Mouse (Mus musculus): ENCODE results near the gene Eif5a.
"Not testable (repeated sequence)": the region's sequence is repeated elsewhere in the genome, so short reads cannot be mapped to it uniquely, and the experiment has no call there.

Eif5a gene

GRCm38 (mm10) chr11:69945997-69946891 is 24.5 kb upstream of the Eif5a start:
- no peak for DNase-seq

GRCm38 (mm10) chr11:69945216-69945615 is 23.5 kb upstream of the Eif5a start:
- DNase-seq, result no peak

- DNase-seq, result no peak
Measured at GRCm38 (mm10) chr11:69940962-69941361, 19.2 kb upstream of the Eif5a start.

GRCm38 (mm10) chr11:69939731-69940130 is 18.0 kb upstream of the Eif5a start:
- DNase-seq, result no peak

GRCm38 (mm10) chr11:69939181-69939580 is 17.4 kb upstream of the Eif5a start:
- no peak for DNase-seq

- no peak for DNase-seq
Measured at GRCm38 (mm10) chr11:69938401-69938979, 16.7 kb upstream of the Eif5a start.

- DNase-seq, result no peak
Measured at GRCm38 (mm10) chr11:69937834-69938233, 16.1 kb upstream of the Eif5a start.

GRCm38 (mm10) chr11:69937385-69937784 is 15.6 kb upstream of the Eif5a start:
- DNase-seq, result no peak

GRCm38 (mm10) chr11:69936714-69937347 is 15.1 kb upstream of the Eif5a start:
- DNase-seq, result no peak

GRCm38 (mm10) chr11:69936156-69936555 is 14.4 kb upstream of the Eif5a start:
- DNase-seq, result no peak

GRCm38 (mm10) chr11:69935137-69935879 is 13.6 kb upstream of the Eif5a start, which contains the start of gene Ybx2:
Gene Ybx2 (plus strand): TSS chr11:69935796.
- DNase-seq, result peak; percentile 89

- no peak for DNase-seq
Measured at GRCm38 (mm10) chr11:69934681-69935080, 12.9 kb upstream of the Eif5a start.

GRCm38 (mm10) chr11:69934169-69934568 is 12.4 kb upstream of the Eif5a start:
- DNase-seq, result peak; percentile 84

GRCm38 (mm10) chr11:69933066-69933465 is 11.3 kb upstream of the Eif5a start:
- no peak for DNase-seq

- no peak for DNase-seq
Measured at GRCm38 (mm10) chr11:69932254-69932653, 10.5 kb upstream of the Eif5a start.

GRCm38 (mm10) chr11:69931769-69932168 is 10.0 kb upstream of the Eif5a start:
- no peak for DNase-seq

GRCm38 (mm10) chr11:69930967-69931537 is 9.3 kb upstream of the Eif5a start:
- no peak for DNase-seq

- not testable (repeated sequence) for DNase-seq
Measured at GRCm38 (mm10) chr11:69930176-69930575, 8.4 kb upstream of the Eif5a start.

GRCm38 (mm10) chr11:69929712-69930111 is 8.0 kb upstream of the Eif5a start:
- DNase-seq, result no peak

- no peak for DNase-seq
Measured at GRCm38 (mm10) chr11:69927501-69927900, 5.7 kb upstream of the Eif5a start.

- DNase-seq, result no peak
Measured at GRCm38 (mm10) chr11:69922796-69923195, 1.0 kb upstream of the Eif5a start.

GRCm38 (mm10) chr11:69922012-69922756 is 426 bp upstream of the Eif5a start:
- DNase-seq, result no peak
